Mouse (Mus musculus) MEL (cell line): ENCODE results near the gene Prkce.

ENCODE experiments used
- CTCF ChIP-seq, 3 experiments: IDR thresholded peaks in 2 of 3; conservative IDR thresholded peaks in 1 of 3; 2 replicates each; pipeline ENCODE4 v1.5.1; 2011 to 2012; ENCODE audit warnings: low read length in 3 of 3, low read depth in 2 of 3, mild to moderate bottlenecking in 2 of 3, improper control_type of control experiment in 1 of 3, inconsistent platforms in 1 of 3, mixed read lengths in 1 of 3, moderate library complexity in 1 of 3; ENCODE audit not compliant: control insufficient read depth in 1 of 3, insufficient read depth in 1 of 3, poor library complexity in 1 of 3, severe bottlenecking in 1 of 3
- MAZ ChIP-seq: IDR thresholded peaks from 2 replicates; pipeline ENCODE4 v1.6.1; 2012; ENCODE audit warnings: low read depth, mild to moderate bottlenecking, inconsistent platforms, low read length, improper control_type of control experiment
- ZNF384 ChIP-seq: IDR thresholded peaks from 2 replicates; pipeline ENCODE4 v1.6.1; 2012; ENCODE audit warnings: low read depth, mild to moderate bottlenecking, inconsistent platforms, low read length, improper control_type of control experiment

GRCm38 (mm10) chr17:86168231-86168981 is 821 bp downstream of the Prkce start:
- TF ChIP-seq ZNF384 (no peak), CTCF (IDR thresholded peaks at IDR 0.05 in 2 of 3, conservative IDR thresholded peaks at IDR 0.05 in 1 of 3; ENCODE audit: control insufficient read depth in 1 of 3, insufficient read depth in 1 of 3, low read depth in 2 of 3, low read length in 3 of 3, poor library complexity in 1 of 3, severe bottlenecking in 1 of 3) (no peak), MAZ (no peak)
